ENCODE assay signal across 23 mouse cellular contexts in the genomic region with DNA sequence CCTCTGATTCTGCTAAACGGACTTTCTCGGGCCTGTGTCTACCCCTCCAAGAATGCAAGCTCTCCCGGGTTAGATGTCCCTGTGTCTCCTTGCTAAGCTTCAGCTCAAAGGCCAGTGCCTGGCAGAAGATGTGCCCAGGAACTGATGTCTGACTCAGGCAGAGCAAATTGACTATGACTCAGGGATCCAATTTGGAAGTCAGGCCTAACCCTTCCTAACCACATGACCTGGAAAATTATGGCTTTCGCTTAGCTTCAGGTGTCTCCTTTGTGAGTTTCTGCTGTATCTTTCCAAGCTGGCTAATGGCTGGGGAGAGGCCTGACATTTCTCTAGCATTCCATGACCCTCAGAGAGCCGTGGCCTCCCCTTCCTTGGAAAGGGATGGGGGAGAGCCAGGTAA. TPM values are rescaled to one million over a fixed set of nuclear protein-coding genes. Genes with fewer than 3 reads are reported as not detected.
DNase-seq lines count a peak whose midpoint lies in the region; TF ChIP-seq lines count a peak whose summit lies in the region.
"Had no signal": no experiment of that assay in that cellular context is flagged by ENCODE, and none has a peak within 500 bp of the region (broad histone marks: within the 10 kb centered on the region; RNA-seq: fewer than 3 reads in every experiment).

No protein-coding gene starts in this region.

- H3K4me3 ChIP-seq in myocyte: no peak overlapping the region
- H3K4me3 ChIP-seq: embryonic facial prominence, embryonic 12.5 days; embryonic facial prominence, embryonic 15.5 days; heart, adult 2 months; heart, embryonic 10.5 days; hindbrain, embryonic 12.5 days had no signal

- H3K27me3 ChIP-seq in myocyte (ENCODE audit: control insufficient read depth, insufficient read depth, insufficient read length): no peaks in the 10 kb centered on the region
- H3K27me3 ChIP-seq: embryonic facial prominence, embryonic 12.5 days; embryonic facial prominence, embryonic 15.5 days had no signal

- H3K36me3 ChIP-seq in myocyte (ENCODE audit: control insufficient read depth, insufficient read depth): no peaks in the 10 kb centered on the region
- H3K36me3 ChIP-seq: embryonic facial prominence, embryonic 12.5 days; embryonic facial prominence, embryonic 15.5 days; hindbrain, embryonic 12.5 days had no signal

- intact Hi-C loops in left cerebral cortex, postnatal 25 days (cut with DNase I): no loop called here

- no peak overlapping the region for H3ac ChIP-seq in myocyte (ENCODE audit: control insufficient read depth, insufficient read length)

- peak overlapping the region; percentile 12 for H3K4me2 ChIP-seq in myocyte (ENCODE audit: low read depth)
- H3K4me2 ChIP-seq: embryonic facial prominence, embryonic 12.5 days; embryonic facial prominence, embryonic 15.5 days; hindbrain, embryonic 12.5 days had no signal

- TF ChIP-seq POLR2A in myocyte (IDR thresholded peaks at IDR 0.05; ENCODE audit: insufficient read length, low read depth): no peak

- DNase-seq in adrenal gland, adult 2 months: peak; percentile 50
- DNase-seq in adrenal gland, adult 8-10 months: no peak
- DNase-seq in 3T3-L1 (ENCODE audit: low read depth, low spot score) (peak; percentile 75), MN1 (ENCODE audit: low spot score) (peak; percentile 54)
- no peak for DNase-seq in spleen, postnatal 14 days (ENCODE audit: low spot score in 2 of 2)
- DNase-seq in left cerebral cortex, postnatal 25 days (ENCODE audit: low spot score in 2 of 2): no peak
- DNase-seq: adrenal gland, postnatal 25 days; cerebellum, adult 18-20 months; cerebellum, adult 9-11 months; cerebellum, postnatal 25 days; forebrain, postnatal 0 days; gastrocnemius, postnatal 25 days; heart, adult 2 months; kidney, adult 18-20 months had no signal

- H3K79me2 ChIP-seq in myocyte (ENCODE audit: control insufficient read depth, insufficient read depth): no peaks in the 10 kb centered on the region

TF ChIP-seq in myocyte, 11 proteins besides CTCF, POLR2A, EP300 and RAD21:
- TF ChIP-seq MYOG (IDR thresholded peaks at IDR 0.05; ENCODE audit: control insufficient read depth in 1 of 3, insufficient read depth in 1 of 3, insufficient read length in 2 of 3, low read depth in 2 of 3) (no peak), USF1 (IDR thresholded peaks at IDR 0.05; ENCODE audit: low read depth) (peak; percentile 23)
TF ChIP-seq in myocyte: peak in this region for 1.

RNA-seq across cellular contexts. Expression of gene Ripor1, which starts 3.8 kb away (rescaled TPM):
- 10 to 100 TPM; 23.2 to 37.3 TPM for total RNA-seq in adrenal gland, adult 2 months (2021)
- 29.8 and 33.0 TPM in 2 replicates for polyA plus RNA-seq in adrenal gland, adult 2 months (2012; rRNA removed)
- total RNA-seq in adrenal gland, adult 8-10 months (2022): 10 to 100 TPM; 28.1 to 47.9 (median 37.8) TPM
- polyA plus RNA-seq in myocyte (2012; fragmentation: generic; extraction: Trizol): 47.6 TPM
- 10 to 100 TPM; 77.0 to 81.5 TPM for total RNA-seq in left cerebral cortex, postnatal 25 days (2021)

RNA-seq across cellular contexts. Expression of gene Ctcf, which starts 35.1 kb away (rescaled TPM):
- 10 to 100 TPM; 51.5 to 53.4 TPM for total RNA-seq in adrenal gland, adult 2 months (2021)
- 14.5 and 15.6 TPM in 2 replicates for polyA plus RNA-seq in adrenal gland, adult 2 months (2012; rRNA removed)
- 10 to 100 TPM; 61.2 to 79.1 (median 67.7) TPM for total RNA-seq in adrenal gland, adult 8-10 months (2022)
- 17.6 TPM for polyA plus RNA-seq in myocyte (2012; fragmentation: generic; extraction: Trizol)
- 10 to 100 TPM; 63.7 to 68.5 TPM for total RNA-seq in left cerebral cortex, postnatal 25 days (2021)

RNA-seq across cellular contexts. Expression of gene Atp6v0d1, which starts 35.5 kb away (rescaled TPM):
- total RNA-seq in adrenal gland, adult 2 months (2021): 100 to 1,000 TPM; 113 to 118 TPM
- 77.6 and 80.3 TPM in 2 replicates for polyA plus RNA-seq in adrenal gland, adult 2 months (2012; rRNA removed)
- 100 to 1,000 TPM; 113 to 135 (median 122) TPM for total RNA-seq in adrenal gland, adult 8-10 months (2022)
- polyA plus RNA-seq in myocyte (2012; fragmentation: generic; extraction: Trizol): 126 TPM
- total RNA-seq in left cerebral cortex, postnatal 25 days (2021): 100 to 1,000 TPM; 317 to 340 TPM

RNA-seq across cellular contexts. Expression of gene Agrp, which starts 35.9 kb away (rescaled TPM):
- total RNA-seq in adrenal gland, adult 2 months (2021): 1 to 10 TPM; 2.3 to 2.4 TPM
- polyA plus RNA-seq in adrenal gland, adult 2 months (2012; rRNA removed): 1.5 and 2.6 TPM in 2 replicates
- total RNA-seq in adrenal gland, adult 8-10 months (2022): 10 to 100 TPM in 1 of 4 experiments, 1 to 10 TPM in 2, under 1 TPM in 1; 0.97 to 11.6 (median 4.2) TPM
- 0.47 TPM for polyA plus RNA-seq in myocyte (2012; fragmentation: generic; extraction: Trizol)
- total RNA-seq in left cerebral cortex, postnatal 25 days (2021): not detected
- total RNA-seq: common myeloid progenitor, adult 5-6 weeks; forebrain, postnatal 0 days; gastrocnemius, adult 8-10 months; heart, adult 2 months; heart, postnatal 25 days; hematopoietic stem cell, adult 5-6 weeks had no signal

Comparison
In these comparisons a context has a peak if more than half of its experiments do, and no peak if none do; other contexts are left out.
1. DNase-seq: peak in adrenal gland, adult 2 months (single experiment), 3T3-L1 (single experiment) and MN1 (single experiment); none in adrenal gland, adult 8-10 months (single experiment), spleen, postnatal 14 days (0 of 2) and left cerebral cortex, postnatal 25 days (0 of 2).